ENCODE assay signal across 15 mouse cellular contexts in the genomic region with DNA sequence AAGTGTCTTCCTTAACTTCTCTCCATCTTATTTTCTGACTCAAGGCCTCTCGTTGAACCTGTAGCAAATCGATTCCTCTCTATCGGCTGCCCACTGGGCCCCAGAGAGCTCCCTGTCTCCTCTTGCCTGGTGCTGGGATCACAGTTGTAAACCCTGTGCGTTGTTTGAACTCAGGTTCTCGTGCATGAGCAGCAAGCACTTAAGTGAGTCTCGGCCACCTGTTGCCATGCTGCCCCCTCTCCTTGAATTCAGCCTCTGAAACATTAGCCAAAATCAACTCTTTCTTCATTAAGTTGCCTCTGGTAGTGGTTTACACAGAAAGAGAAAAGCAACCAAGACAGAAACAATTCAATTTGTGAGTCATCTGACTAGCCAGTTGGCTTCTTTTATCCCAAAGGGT.
DNase-seq lines count a peak whose midpoint lies in the region; ATAC-seq and TF ChIP-seq lines count a peak whose summit lies in the region.
"Had no signal": no experiment of that assay in that cellular context is flagged by ENCODE, and none has a peak within 500 bp of the region (broad histone marks: within the 10 kb centered on the region; RNA-seq: fewer than 3 reads in every experiment).

No protein-coding gene starts in this region.

- no peak overlapping the region for H3K4me2 ChIP-seq in intestine, embryonic 14.5 days (ENCODE audit: low read length)
- no peak overlapping the region for H3K4me2 ChIP-seq in intestine, embryonic 15.5 days (replicated peaks)
- no peak overlapping the region for H3K4me2 ChIP-seq in midbrain, embryonic 16.5 days (ENCODE audit: low read length)
- H3K4me2 ChIP-seq: forebrain, embryonic 13.5 days; hindbrain, embryonic 13.5 days; liver, embryonic 11.5 days; neural tube, embryonic 12.5 days had no signal

- no peak for TF ChIP-seq POLR2A in heart, adult 2 months (IDR thresholded peaks at IDR 0.05; ENCODE audit: insufficient read depth, low read depth, low read length)

- H3K27me3 ChIP-seq in heart, adult 2 months (ENCODE audit: control insufficient read depth, insufficient read depth, low read length) = no peaks in the 10 kb centered on the region
- no peaks in the 10 kb centered on the region for H3K27me3 ChIP-seq in intestine, embryonic 14.5 days (replicated peaks; ENCODE audit: control insufficient read depth, insufficient read depth, low read length)
- H3K27me3 ChIP-seq in intestine, embryonic 15.5 days (replicated peaks) = no peaks in the 10 kb centered on the region
- no peaks in the 10 kb centered on the region for H3K27me3 ChIP-seq in midbrain, embryonic 10.5 days (ENCODE audit: low read depth, poor library complexity, severe bottlenecking)
- H3K27me3 ChIP-seq in midbrain, embryonic 16.5 days (ENCODE audit: control insufficient read depth, insufficient read depth, low read depth, low read length) = no peaks in the 10 kb centered on the region
- H3K27me3 ChIP-seq: forebrain, embryonic 13.5 days; hindbrain, embryonic 13.5 days; neural tube, embryonic 12.5 days had no signal

- peak overlapping the region; percentile 36; the same call in 1 of the 2 replicates for H3K27ac ChIP-seq in heart, adult 2 months
- no peak overlapping the region for H3K27ac ChIP-seq in intestine, embryonic 14.5 days (ENCODE audit: low read depth)
- no peak overlapping the region for H3K27ac ChIP-seq in intestine, embryonic 15.5 days
- H3K27ac ChIP-seq in midbrain, embryonic 10.5 days (replicated peaks) = peak overlapping the region; percentile 69; the same call in 1 of the 2 replicates
- no peak overlapping the region for H3K27ac ChIP-seq in midbrain, embryonic 16.5 days (ENCODE audit: low read length)
- H3K27ac ChIP-seq: forebrain, embryonic 13.5 days; hindbrain, embryonic 13.5 days; neural tube, embryonic 12.5 days had no signal

- peaks cover 9% of the 10 kb centered on the region for H3K36me3 ChIP-seq in heart, adult 2 months (ENCODE audit: control insufficient read depth, insufficient read depth, low read length)
- H3K36me3 ChIP-seq in intestine, embryonic 14.5 days (ENCODE audit: control insufficient read depth, insufficient read depth, low read length) = no peaks in the 10 kb centered on the region
- H3K36me3 ChIP-seq in intestine, embryonic 15.5 days = no peaks in the 10 kb centered on the region
- no peaks in the 10 kb centered on the region for H3K36me3 ChIP-seq in midbrain, embryonic 10.5 days
- no peaks in the 10 kb centered on the region for H3K36me3 ChIP-seq in midbrain, embryonic 16.5 days (ENCODE audit: control insufficient read depth, insufficient read depth, low read length)
- H3K36me3 ChIP-seq: hindbrain, embryonic 13.5 days; neural tube, embryonic 12.5 days had no signal

- no peak for TF ChIP-seq CTCF in heart, adult 2 months (IDR thresholded peaks at IDR 0.05)

- H3K9me3 ChIP-seq in intestine, embryonic 14.5 days (ENCODE audit: control insufficient read depth, low read length) = no peaks in the 10 kb centered on the region
- no peaks in the 10 kb centered on the region for H3K9me3 ChIP-seq in intestine, embryonic 15.5 days
- no peaks in the 10 kb centered on the region for H3K9me3 ChIP-seq in midbrain, embryonic 10.5 days (replicated peaks)
- peaks cover 4% of the 10 kb centered on the region; the same call in 1 of the 2 replicates for H3K9me3 ChIP-seq in midbrain, embryonic 16.5 days (replicated peaks; ENCODE audit: control insufficient read depth, low read length, poor library complexity, severe bottlenecking)
- H3K9me3 ChIP-seq: hindbrain, embryonic 13.5 days had no signal

- TF ChIP-seq EP300 in heart, adult 2 months (IDR thresholded peaks at IDR 0.05; ENCODE audit: insufficient read depth, low read depth, low read length) = no peak

- intact Hi-C loops in heart, adult 2 months (cut with DNase I) = loop anchor here (5.0 kb wide), 2 partner anchors 65 to 150 kb away; no protein-coding TSS in a partner anchor

- no peak overlapping the region for H3K9ac ChIP-seq in heart, adult 2 months (ENCODE audit: low read depth, low read length)
- H3K9ac ChIP-seq in intestine, embryonic 14.5 days (ENCODE audit: low read length) = no peak overlapping the region
- no peak overlapping the region for H3K9ac ChIP-seq in intestine, embryonic 15.5 days
- H3K9ac ChIP-seq in midbrain, embryonic 16.5 days (ENCODE audit: low read depth, low read length) = no peak overlapping the region
- H3K9ac ChIP-seq: forebrain, embryonic 13.5 days; hindbrain, embryonic 13.5 days; neural tube, embryonic 12.5 days had no signal

- WGBS in heart, adult 2 months = 80% methylated on average over 6 of the region's 6 CpGs
- 63% methylated on average over 6 of the region's 6 CpGs for WGBS in intestine, embryonic 14.5 days
- 56% methylated on average over 6 of the region's 6 CpGs for WGBS in intestine, embryonic 15.5 days
- WGBS in midbrain, embryonic 10.5 days = 73% methylated on average over 6 of the region's 6 CpGs
- WGBS in midbrain, embryonic 16.5 days = 72% methylated on average over 6 of the region's 6 CpGs

- peaks cover 20% of the 10 kb centered on the region for H3K4me1 ChIP-seq in heart, adult 2 months (ENCODE audit: control insufficient read depth, insufficient read depth, low read length)
- H3K4me1 ChIP-seq in intestine, embryonic 14.5 days (replicated peaks; ENCODE audit: control insufficient read depth, insufficient read depth, low read length) = peaks cover 21% of the 10 kb centered on the region
- H3K4me1 ChIP-seq in intestine, embryonic 15.5 days (replicated peaks) = peaks cover 9% of the 10 kb centered on the region
- peaks cover 25% of the 10 kb centered on the region for H3K4me1 ChIP-seq in midbrain, embryonic 10.5 days
- H3K4me1 ChIP-seq in midbrain, embryonic 16.5 days (ENCODE audit: control insufficient read depth, insufficient read depth, low read length) = no peaks in the 10 kb centered on the region

- H3K79me2 ChIP-seq in heart, adult 2 months (replicated peaks; ENCODE audit: control insufficient read depth, insufficient read depth, low read length) = no peaks in the 10 kb centered on the region

- DNase-seq in heart, adult 2 months = peak in 1 of 2 experiments; percentile 32
- no peak for DNase-seq in heart, adult 8-10 months (ENCODE audit: low spot score)
- peak; percentile 47 for DNase-seq in intestine, embryonic 14.5 days (ENCODE audit: low spot score)
- no peak for DNase-seq in midbrain, embryonic 10.5 days (ENCODE audit: low spot score)
- no peak for DNase-seq in testis, postnatal 14 days (ENCODE audit: low spot score)
- DNase-seq: cerebellum, adult 11-12 months; right cerebral cortex, postnatal 25 days; thymus, postnatal 4 days had no signal

- H3K4me3 ChIP-seq in heart, adult 2 months = no peak overlapping the region
- H3K4me3 ChIP-seq in intestine, embryonic 14.5 days (ENCODE audit: low read depth, low read length) = no peak overlapping the region
- H3K4me3 ChIP-seq in intestine, embryonic 15.5 days (replicated peaks) = no peak overlapping the region
- H3K4me3 ChIP-seq in midbrain, embryonic 10.5 days = no peak overlapping the region
- H3K4me3 ChIP-seq in midbrain, embryonic 16.5 days (ENCODE audit: low read depth, low read length) = no peak overlapping the region
- H3K4me3 ChIP-seq: forebrain, embryonic 13.5 days; hindbrain, embryonic 13.5 days; neural tube, embryonic 12.5 days had no signal

- ATAC-seq in intestine, embryonic 14.5 days (replicated peaks; ENCODE audit: low FRiP score, low TSS enrichment, low read depth) = no peak
- no peak for ATAC-seq in intestine, embryonic 15.5 days
- no peak for ATAC-seq in midbrain, embryonic 16.5 days
- ATAC-seq: forebrain, embryonic 13.5 days; intestine, postnatal 0 days had no signal

Comparison
In these comparisons a context has a peak if more than half of its experiments do, and no peak if none do; other contexts are left out.
1. H3K27ac ChIP-seq: peak in heart, adult 2 months (single experiment) and midbrain, embryonic 10.5 days (single experiment); none in intestine, embryonic 14.5 days (single experiment), intestine, embryonic 15.5 days (single experiment) and midbrain, embryonic 16.5 days (single experiment).